Mouse (Mus musculus) heart, adult 2 months (tissue): ENCODE measurements around the gene Mrc2.

Source experiments
- CTCF ChIP-seq: fragments of 200-600 bp; IDR thresholded peaks from 2 replicates; pipeline ENCODE4 v1.8.1; 2022; ENCODE audit warnings: antibody characterized with exemption, mild to moderate bottlenecking, moderate library complexity
- POLR2A ChIP-seq: fragments of 200-500 bp; IDR thresholded peaks from 2 replicates; pipeline ENCODE4 v1.6.1; 2011; ENCODE audit warnings: mild to moderate bottlenecking, low read depth, low read length, control low read depth; ENCODE audit not compliant: insufficient read depth

DNA sequence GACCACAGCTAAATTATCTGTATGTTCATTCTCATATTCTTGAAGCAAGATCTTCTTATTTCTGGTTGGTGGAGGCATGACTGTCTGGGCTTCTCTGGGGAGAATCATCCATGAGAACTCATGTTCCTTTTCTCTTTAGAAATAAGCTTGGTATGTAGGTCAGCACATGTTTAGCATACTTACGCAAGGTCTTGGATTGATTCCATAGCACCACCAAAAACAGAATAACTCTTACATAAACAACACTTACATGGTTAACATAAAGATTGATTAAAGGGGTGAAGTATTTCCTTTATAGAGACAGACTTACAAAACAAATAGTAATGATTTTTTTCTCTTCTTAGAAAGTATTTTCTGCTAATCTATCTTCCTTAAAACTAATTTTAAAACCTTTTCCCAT is 46.1 kb upstream of the Mrc2 start:
- TF ChIP-seq CTCF: no peak
- no peak for TF ChIP-seq POLR2A
